Mouse (Mus musculus) 3134 (cell line): ENCODE measurements around the gene Gm20835.
"Not testable (repeated sequence)": the region's sequence is repeated elsewhere in the genome, so short reads cannot be mapped to it uniquely, and the experiment has no call there.

ENCODE experiments used
- DNase-seq: peaks from one replicate; pipeline ENCODE4 v3.0.0-alpha.2; 2011; ENCODE audit warnings: low spot score; ENCODE audit not compliant: insufficient read length; ENCODE audit errors: extremely low read depth

Gene Gm20835

GRCm38 (mm10) chrY:36735190-36735589 is at the start of gene Gm20835:
Gene Gm20835 (minus strand): TSS chrY:36735290.
- DNase-seq, result not testable (repeated sequence)
